Mouse (Mus musculus) ES-Bruce4 (cell line): ENCODE results near the gene Apba3.

Source experiments
- CTCF ChIP-seq: IDR thresholded peaks from one replicate; pipeline ENCODE4 v1.8.1; 2011; ENCODE audit warnings: low read depth, low read length
- EP300 ChIP-seq: IDR thresholded peaks from 2 replicates; pipeline ENCODE4 v1.6.1; 2011; ENCODE audit warnings: low read depth, low read length; ENCODE audit not compliant: insufficient read depth

- no peak for TF ChIP-seq CTCF
- no peak for TF ChIP-seq EP300
Observed at GRCm38 (mm10) chr10:81234206-81234605, 32.6 kb upstream of the Apba3 start.
